Mouse (Mus musculus): Measurements from ENCODE around the gene Tnfrsf19. TPM values are rescaled to one million over a fixed set of nuclear protein-coding genes. Genes with fewer than 3 reads are reported as not detected.

The Tnfrsf19 gene
- polyA plus RNA-seq, 1 experiment from 2014 or later: 62.6 TPM

DNA sequence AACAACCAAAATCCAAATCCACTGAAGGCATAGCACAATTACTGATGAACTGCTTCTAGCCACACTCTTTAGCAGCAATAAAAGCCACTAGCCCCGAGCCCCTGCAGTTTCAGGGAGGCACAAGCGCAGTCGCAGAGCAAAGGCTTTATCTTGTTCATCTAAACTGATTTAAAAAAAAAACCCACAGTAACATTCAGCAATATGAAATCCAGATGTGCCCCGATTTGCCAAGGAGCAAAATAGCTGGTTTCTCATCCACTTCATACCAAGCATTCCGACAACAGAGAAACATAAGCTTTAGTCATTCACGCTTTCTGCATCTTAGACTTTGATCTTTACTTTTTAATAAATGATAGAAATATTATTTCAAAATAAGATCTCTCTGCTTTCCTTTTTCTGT is 68.2 kb downstream of the Tnfrsf19 start:
- ATAC-seq (replicated peaks; ENCODE audit: insufficient number of reproducible peaks, low FRiP score, low TSS enrichment, low read depth): no peak
- no peaks in the 10 kb centered on the region for H3K27me3 ChIP-seq (ENCODE audit: control insufficient read depth, insufficient read depth, low read length)
- H3K4me3 ChIP-seq (ENCODE audit: low read depth, low read length): no peak overlapping the region
- H3K36me3 ChIP-seq (replicated peaks; ENCODE audit: control insufficient read depth, insufficient read depth, low read depth, low read length): no peaks in the 10 kb centered on the region
- peak; percentile 91 for DNase-seq (ENCODE audit: low spot score)
- no peak overlapping the region for H3K4me2 ChIP-seq (ENCODE audit: low read depth, low read length)
- H3K27ac ChIP-seq (replicated peaks; ENCODE audit: low read depth, low read length): no peak overlapping the region
- H3K9me3 ChIP-seq (replicated peaks; ENCODE audit: control insufficient read depth, low read length): no peaks in the 10 kb centered on the region
- H3K9ac ChIP-seq (replicated peaks; ENCODE audit: low read length): no peak overlapping the region
- WGBS: 30% methylated on average over 6 of the region's 6 CpGs
- no peaks in the 10 kb centered on the region for H3K4me1 ChIP-seq (ENCODE audit: control insufficient read depth, insufficient read depth, low read length)

DNA sequence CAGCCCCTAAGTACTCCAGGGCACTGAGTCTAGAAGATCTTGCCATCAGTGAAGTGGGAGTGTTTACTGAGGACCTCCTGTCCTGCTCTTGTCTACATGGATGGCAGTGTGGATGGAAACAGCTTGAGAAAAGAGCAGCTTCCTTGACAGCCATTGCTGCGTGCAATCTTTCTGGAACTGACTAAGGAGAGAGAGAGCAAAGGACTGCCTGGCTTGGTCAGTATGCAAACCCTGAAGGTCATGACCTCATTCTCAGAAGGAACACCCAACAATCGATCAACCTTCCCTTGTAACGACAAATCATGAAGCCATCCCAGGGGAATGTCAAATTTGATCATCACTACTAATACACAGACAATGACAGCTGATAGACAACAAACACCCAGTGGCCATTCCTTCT is 70.1 kb downstream of the Tnfrsf19 start:
- no peak for DNase-seq (ENCODE audit: low spot score)
- no peaks in the 10 kb centered on the region for H3K9me3 ChIP-seq (replicated peaks; ENCODE audit: control insufficient read depth, low read length)
- no peak overlapping the region for H3K9ac ChIP-seq (replicated peaks; ENCODE audit: low read length)
- no peak overlapping the region for H3K4me2 ChIP-seq (ENCODE audit: low read depth, low read length)
- H3K4me1 ChIP-seq (ENCODE audit: control insufficient read depth, insufficient read depth, low read length): no peaks in the 10 kb centered on the region
- ATAC-seq (replicated peaks; ENCODE audit: insufficient number of reproducible peaks, low FRiP score, low TSS enrichment, low read depth): no peak
- H3K4me3 ChIP-seq (ENCODE audit: low read depth, low read length): no peak overlapping the region
- WGBS: 75% methylated on average over 3 of the region's 3 CpGs
- no peak overlapping the region for H3K27ac ChIP-seq (replicated peaks; ENCODE audit: low read depth, low read length)
- H3K27me3 ChIP-seq (ENCODE audit: control insufficient read depth, insufficient read depth, low read length): no peaks in the 10 kb centered on the region
- no peaks in the 10 kb centered on the region for H3K36me3 ChIP-seq (replicated peaks; ENCODE audit: control insufficient read depth, insufficient read depth, low read depth, low read length)

DNA sequence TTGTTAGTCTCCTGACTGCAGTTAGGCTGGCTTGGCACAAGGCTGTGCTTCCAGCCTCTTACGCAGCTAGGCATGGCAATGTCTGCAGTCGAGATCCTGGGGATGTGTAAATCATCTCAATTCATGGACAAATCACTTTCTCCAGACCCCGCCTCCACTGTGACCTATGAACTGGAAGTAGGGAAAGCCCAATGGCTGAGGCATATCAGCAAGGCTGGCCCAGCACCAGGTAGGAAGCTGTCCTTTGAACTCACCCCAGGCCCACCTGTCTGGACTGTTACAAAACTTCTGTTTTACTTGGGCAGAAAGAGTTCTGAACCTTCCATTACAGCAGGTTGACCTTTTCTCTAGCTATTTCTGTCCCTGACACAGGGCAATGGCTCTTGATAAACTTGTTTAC is 70.6 kb downstream of the Tnfrsf19 start:
- DNase-seq (ENCODE audit: low spot score) (no peak), ATAC-seq (replicated peaks; ENCODE audit: insufficient number of reproducible peaks, low FRiP score, low TSS enrichment, low read depth) (no peak)
- Histone ChIP-seq H3K4me3 (ENCODE audit: low read depth, low read length) (no peak overlapping the region), H3K27me3 (ENCODE audit: control insufficient read depth, insufficient read depth, low read length) (no peaks in the 10 kb centered on the region), H3K4me2 (ENCODE audit: low read depth, low read length) (no peak overlapping the region), H3K9me3 (replicated peaks; ENCODE audit: control insufficient read depth, low read length) (no peaks in the 10 kb centered on the region), H3K4me1 (ENCODE audit: control insufficient read depth, insufficient read depth, low read length) (no peaks in the 10 kb centered on the region), H3K9ac (replicated peaks; ENCODE audit: low read length) (no peak overlapping the region), H3K27ac (replicated peaks; ENCODE audit: low read depth, low read length) (no peak overlapping the region), H3K36me3 (replicated peaks; ENCODE audit: control insufficient read depth, insufficient read depth, low read depth, low read length) (no peaks in the 10 kb centered on the region)
- 78% methylated on average over 3 of the region's 3 CpGs for WGBS

DNA sequence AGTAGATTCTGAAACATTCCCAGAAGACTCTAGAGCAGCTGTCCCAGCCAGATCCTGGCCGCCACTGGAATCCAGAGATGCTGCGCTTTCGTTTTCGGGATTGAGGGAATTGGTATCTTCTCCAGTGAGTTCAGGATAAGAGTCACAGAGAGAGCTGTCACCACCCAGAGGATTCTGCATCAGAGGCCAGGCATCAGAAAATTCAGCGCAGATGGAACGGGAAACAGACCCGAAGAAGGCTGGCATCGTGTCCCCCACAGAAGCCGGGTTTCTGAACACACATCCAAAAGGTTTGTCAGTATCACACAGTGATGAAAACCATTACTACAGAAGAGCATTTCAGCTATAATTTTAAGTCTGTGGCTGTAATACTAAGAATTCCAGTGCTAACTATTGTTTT is 75.3 kb downstream of the Tnfrsf19 start:
- Histone ChIP-seq H3K4me2 (ENCODE audit: low read depth, low read length) (no peak overlapping the region), H3K9ac (replicated peaks; ENCODE audit: low read length) (no peak overlapping the region), H3K36me3 (replicated peaks; ENCODE audit: control insufficient read depth, insufficient read depth, low read depth, low read length) (no peaks in the 10 kb centered on the region), H3K27me3 (ENCODE audit: control insufficient read depth, insufficient read depth, low read length) (no peaks in the 10 kb centered on the region), H3K27ac (replicated peaks; ENCODE audit: low read depth, low read length) (no peak overlapping the region), H3K9me3 (replicated peaks; ENCODE audit: control insufficient read depth, low read length) (no peaks in the 10 kb centered on the region), H3K4me1 (ENCODE audit: control insufficient read depth, insufficient read depth, low read length) (no peaks in the 10 kb centered on the region), H3K4me3 (ENCODE audit: low read depth, low read length) (no peak overlapping the region)
- 94% methylated on average over 9 of the region's 9 CpGs for whole genome bisulfite sequencing
- ATAC-seq (replicated peaks; ENCODE audit: insufficient number of reproducible peaks, low FRiP score, low TSS enrichment, low read depth): no peak
- DNase-seq (ENCODE audit: low spot score): no peak

DNA sequence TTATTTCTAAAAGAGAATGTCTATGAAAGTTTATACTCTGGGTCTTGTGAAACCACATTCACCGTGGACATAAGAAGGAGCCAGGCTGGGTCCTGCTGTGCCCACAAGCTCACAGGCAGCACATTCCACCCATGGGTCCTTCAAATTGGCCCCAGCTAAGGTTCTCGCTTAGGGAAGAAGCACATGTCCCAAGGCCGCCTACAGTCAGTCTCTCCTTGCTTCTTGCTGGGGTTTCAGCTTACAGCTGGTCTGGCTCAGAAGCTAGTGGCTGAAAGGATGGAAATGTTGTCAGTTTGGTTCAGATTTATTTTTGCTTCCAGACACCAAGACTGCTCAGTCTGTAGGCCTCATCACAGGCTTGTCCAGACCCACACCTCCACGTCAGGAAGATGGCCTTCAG is 80.2 kb downstream of the Tnfrsf19 start:
- no peaks in the 10 kb centered on the region for H3K27me3 ChIP-seq (ENCODE audit: control insufficient read depth, insufficient read depth, low read length)
- no peaks in the 10 kb centered on the region for H3K36me3 ChIP-seq (replicated peaks; ENCODE audit: control insufficient read depth, insufficient read depth, low read depth, low read length)
- ATAC-seq (replicated peaks; ENCODE audit: insufficient number of reproducible peaks, low FRiP score, low TSS enrichment, low read depth) (no peak), DNase-seq (ENCODE audit: low spot score) (no peak)
- no peak overlapping the region for H3K4me3 ChIP-seq (ENCODE audit: low read depth, low read length)
- no peak overlapping the region for H3K9ac ChIP-seq (replicated peaks; ENCODE audit: low read length)
- no peak overlapping the region for H3K4me2 ChIP-seq (ENCODE audit: low read depth, low read length)
- no peaks in the 10 kb centered on the region; the same call in 1 of the 2 replicates for H3K4me1 ChIP-seq (ENCODE audit: control insufficient read depth, insufficient read depth, low read length)
- H3K9me3 ChIP-seq (replicated peaks; ENCODE audit: control insufficient read depth, low read length): no peaks in the 10 kb centered on the region
- no peak overlapping the region for H3K27ac ChIP-seq (replicated peaks; ENCODE audit: low read depth, low read length)
- 79% methylated on average over 4 of the region's 4 CpGs for WGBS

DNA sequence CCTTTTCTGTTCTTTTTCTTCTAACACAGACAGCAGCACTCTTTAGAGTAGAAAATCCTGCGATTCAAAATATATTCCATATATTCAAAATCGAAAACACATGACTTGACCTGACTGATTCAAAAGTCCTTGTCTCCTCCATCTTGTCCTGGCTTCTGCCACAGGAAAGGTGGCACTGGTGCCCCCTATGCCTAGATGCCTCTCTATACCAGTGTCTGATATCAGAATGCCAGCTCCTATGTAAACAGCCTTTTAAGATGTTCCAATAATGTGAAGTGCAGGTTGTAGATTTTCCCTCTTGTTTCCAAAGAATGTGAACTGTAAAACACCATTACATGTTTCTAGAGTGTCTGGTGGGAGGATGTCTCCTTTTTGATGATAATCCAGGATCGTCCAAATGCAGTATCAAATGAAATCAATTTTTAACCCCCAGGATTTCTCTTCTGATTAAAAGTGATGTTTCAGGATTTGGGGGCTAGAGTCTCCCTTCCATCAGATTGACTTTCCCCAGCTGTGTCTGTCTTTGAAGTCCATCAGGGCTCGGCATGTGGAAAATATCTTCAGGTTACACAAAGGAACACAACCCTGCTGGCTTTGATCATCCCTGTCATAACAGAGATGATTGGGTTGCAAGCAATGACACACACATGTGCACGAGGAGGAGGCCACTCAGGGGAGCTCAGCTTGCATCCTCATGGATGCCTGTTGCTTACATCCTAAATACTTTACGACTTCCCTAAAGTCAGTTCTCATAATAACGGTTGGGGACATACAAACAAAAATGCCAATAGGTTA is 82.1 kb downstream of the Tnfrsf19 start:
- Histone ChIP-seq H3K9me3 (replicated peaks; ENCODE audit: control insufficient read depth, low read length) (no peaks in the 10 kb centered on the region), H3K9ac (replicated peaks; ENCODE audit: low read length) (no peak overlapping the region), H3K36me3 (replicated peaks; ENCODE audit: control insufficient read depth, insufficient read depth, low read depth, low read length) (no peaks in the 10 kb centered on the region), H3K27me3 (ENCODE audit: control insufficient read depth, insufficient read depth, low read length) (no peaks in the 10 kb centered on the region), H3K27ac (replicated peaks; ENCODE audit: low read depth, low read length) (no peak overlapping the region), H3K4me1 (ENCODE audit: control insufficient read depth, insufficient read depth, low read length) (no peaks in the 10 kb centered on the region; the same call in 1 of the 2 replicates), H3K4me2 (ENCODE audit: low read depth, low read length) (no peak overlapping the region), H3K4me3 (ENCODE audit: low read depth, low read length) (no peak overlapping the region)
- 65% methylated on average over 7 of the region's 7 CpGs for WGBS
- DNase-seq (ENCODE audit: low spot score) (peak; percentile 70), ATAC-seq (replicated peaks; ENCODE audit: insufficient number of reproducible peaks, low FRiP score, low TSS enrichment, low read depth) (no peak)

DNA sequence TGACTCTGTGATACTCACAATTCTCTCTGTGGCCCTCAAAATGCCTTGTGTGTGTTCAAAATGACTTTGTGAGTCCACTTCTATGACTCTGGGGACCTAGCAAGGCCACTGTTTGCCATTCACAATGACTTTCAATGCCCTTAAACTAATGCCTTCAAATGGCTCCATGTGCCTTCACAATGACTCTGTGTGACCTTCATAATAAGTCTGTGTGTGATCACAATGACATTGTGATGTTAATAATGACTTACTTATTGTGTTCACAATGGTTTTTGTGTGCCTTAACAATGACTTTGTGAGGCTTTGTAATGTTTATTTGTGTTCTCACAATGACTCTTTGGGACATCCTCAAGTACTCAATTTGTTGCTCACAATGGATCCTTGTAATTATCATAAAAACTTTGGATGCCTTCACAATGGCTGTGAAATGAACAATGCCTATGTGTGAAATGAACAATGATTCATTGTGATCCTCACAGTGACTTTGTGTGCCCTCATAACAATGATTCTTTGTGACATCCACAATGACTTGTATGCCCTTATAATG is 88.6 kb downstream of the Tnfrsf19 start:
- Histone ChIP-seq H3K4me2 (ENCODE audit: low read depth, low read length) (no peak overlapping the region), H3K27me3 (ENCODE audit: control insufficient read depth, insufficient read depth, low read length) (no peaks in the 10 kb centered on the region), H3K4me1 (ENCODE audit: control insufficient read depth, insufficient read depth, low read length) (no peaks in the 10 kb centered on the region), H3K36me3 (replicated peaks; ENCODE audit: control insufficient read depth, insufficient read depth, low read depth, low read length) (no peaks in the 10 kb centered on the region), H3K27ac (replicated peaks; ENCODE audit: low read depth, low read length) (no peak overlapping the region), H3K9ac (replicated peaks; ENCODE audit: low read length) (no peak overlapping the region), H3K4me3 (ENCODE audit: low read depth, low read length) (no peak overlapping the region), H3K9me3 (replicated peaks; ENCODE audit: control insufficient read depth, low read length) (no peaks in the 10 kb centered on the region)
- ATAC-seq (replicated peaks; ENCODE audit: insufficient number of reproducible peaks, low FRiP score, low TSS enrichment, low read depth) (no peak), DNase-seq (ENCODE audit: low spot score) (no peak)

DNA sequence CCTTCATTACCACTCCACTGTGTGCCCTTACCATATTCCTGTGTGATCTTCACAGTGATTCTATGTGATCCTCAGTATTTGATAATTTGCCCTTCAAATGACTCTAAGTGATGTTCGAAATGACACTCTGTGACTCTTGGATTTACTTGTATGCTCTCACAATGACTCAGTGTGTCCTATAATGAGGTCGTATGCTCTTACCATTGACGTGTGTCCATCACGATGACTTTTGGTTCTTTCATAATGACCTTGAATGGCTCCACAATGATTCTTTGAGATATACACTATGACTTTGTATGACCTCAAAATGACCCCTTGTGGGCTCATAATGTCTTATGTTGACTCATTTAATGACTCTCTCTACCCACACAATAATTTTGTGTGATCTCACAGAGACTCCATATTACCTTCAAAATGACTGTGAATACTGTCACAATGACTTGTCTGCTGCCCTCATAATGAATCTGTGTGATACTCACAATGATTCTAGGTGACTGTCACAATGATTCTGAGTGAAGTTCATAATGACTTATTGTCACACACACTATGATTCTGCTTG is 108.7 kb downstream of the Tnfrsf19 start:
- WGBS: 88% methylated on average over 4 of the region's 4 CpGs
- ATAC-seq (replicated peaks; ENCODE audit: insufficient number of reproducible peaks, low FRiP score, low TSS enrichment, low read depth) (no peak), DNase-seq (ENCODE audit: low spot score) (no peak)

More for the DNA sequence above, 108.7 kb downstream of the Tnfrsf19 start:
- H3K9me3 ChIP-seq (replicated peaks; ENCODE audit: control insufficient read depth, low read length): no peaks in the 10 kb centered on the region
- no peak overlapping the region for H3K4me3 ChIP-seq (ENCODE audit: low read depth, low read length)
- H3K27ac ChIP-seq (replicated peaks; ENCODE audit: low read depth, low read length): no peak overlapping the region
- no peaks in the 10 kb centered on the region for H3K27me3 ChIP-seq (ENCODE audit: control insufficient read depth, insufficient read depth, low read length)
- H3K36me3 ChIP-seq (replicated peaks; ENCODE audit: control insufficient read depth, insufficient read depth, low read depth, low read length): no peaks in the 10 kb centered on the region
- no peak overlapping the region for H3K4me2 ChIP-seq (ENCODE audit: low read depth, low read length)
- H3K4me1 ChIP-seq (ENCODE audit: control insufficient read depth, insufficient read depth, low read length): no peaks in the 10 kb centered on the region
- H3K9ac ChIP-seq (replicated peaks; ENCODE audit: low read length): no peak overlapping the region

Measured in embryonic facial prominence, embryonic 11.5 days (tissue).